Mouse (Mus musculus) spleen, postnatal 36 days (tissue): ENCODE results near the gene Adgrf5.

ENCODE experiments used
- DNase-seq, 2 experiments: peaks; one replicate each; pipeline ENCODE4 v3.0.0; 2022; ENCODE audit warnings: low spot score in 2 of 2, mixed read lengths in 1 of 2

The Adgrf5 gene

GRCm38 (mm10) chr17:43378703-43379102 is 18.5 kb downstream of the Adgrf5 start:
- DNase-seq, result no peak

- no peak for DNase-seq
Measured at GRCm38 (mm10) chr17:43386331-43386730, 26.1 kb downstream of the Adgrf5 start.

GRCm38 (mm10) chr17:43387171-43387570 is 26.9 kb downstream of the Adgrf5 start:
- no peak for DNase-seq

- DNase-seq, result no peak
Measured at GRCm38 (mm10) chr17:43389256-43389655, 29.0 kb downstream of the Adgrf5 start.

GRCm38 (mm10) chr17:43392191-43392590 is 31.9 kb downstream of the Adgrf5 start:
- no peak for DNase-seq

GRCm38 (mm10) chr17:43393669-43394068 is 33.4 kb downstream of the Adgrf5 start:
- no peak for DNase-seq

GRCm38 (mm10) chr17:43395400-43396258 is 35.4 kb downstream of the Adgrf5 start:
- DNase-seq, result no peak

- no peak for DNase-seq
Measured at GRCm38 (mm10) chr17:43398612-43399011, 38.4 kb downstream of the Adgrf5 start.

- DNase-seq, result no peak
Measured at GRCm38 (mm10) chr17:43399151-43399550, 38.9 kb downstream of the Adgrf5 start.

GRCm38 (mm10) chr17:43400483-43400882 is 40.2 kb downstream of the Adgrf5 start:
- DNase-seq, result no peak

GRCm38 (mm10) chr17:43403851-43404250 is 43.6 kb downstream of the Adgrf5 start:
- DNase-seq, result no peak

GRCm38 (mm10) chr17:43404408-43404807 is 44.2 kb downstream of the Adgrf5 start:
- no peak for DNase-seq

- DNase-seq, result no peak
Measured at GRCm38 (mm10) chr17:43406321-43406720, 46.1 kb downstream of the Adgrf5 start.

GRCm38 (mm10) chr17:43407548-43407947 is 47.3 kb downstream of the Adgrf5 start:
- no peak for DNase-seq

GRCm38 (mm10) chr17:43413182-43413581 is 52.9 kb downstream of the Adgrf5 start:
- no peak for DNase-seq

GRCm38 (mm10) chr17:43419204-43419603 is 59.0 kb downstream of the Adgrf5 start:
- no peak for DNase-seq

GRCm38 (mm10) chr17:43420381-43420780 is 60.1 kb downstream of the Adgrf5 start:
- no peak for DNase-seq

- no peak for DNase-seq
Measured at GRCm38 (mm10) chr17:43423953-43424352, 63.7 kb downstream of the Adgrf5 start.

GRCm38 (mm10) chr17:43431692-43432091 is 71.4 kb downstream of the Adgrf5 start:
- DNase-seq, result peak in 1 of 2 experiments; percentile 2

GRCm38 (mm10) chr17:43434485-43434884 is 74.2 kb downstream of the Adgrf5 start:
- DNase-seq, result no peak

- DNase-seq, result no peak
Measured at GRCm38 (mm10) chr17:43451216-43451615, 91.0 kb downstream of the Adgrf5 start.

GRCm38 (mm10) chr17:43458598-43458997 is 98.3 kb downstream of the Adgrf5 start:
- DNase-seq, result peak; percentile 17 to 39

GRCm38 (mm10) chr17:43459737-43460230 is 99.5 kb downstream of the Adgrf5 start:
- no peak for DNase-seq
